Mouse (Mus musculus): Measurements from ENCODE around the gene C130079G13Rik.

Gene C130079G13Rik
- long read RNA-seq, experiment 1, result 0 reads
- long read RNA-seq, experiment 2, result 0 reads

DNA sequence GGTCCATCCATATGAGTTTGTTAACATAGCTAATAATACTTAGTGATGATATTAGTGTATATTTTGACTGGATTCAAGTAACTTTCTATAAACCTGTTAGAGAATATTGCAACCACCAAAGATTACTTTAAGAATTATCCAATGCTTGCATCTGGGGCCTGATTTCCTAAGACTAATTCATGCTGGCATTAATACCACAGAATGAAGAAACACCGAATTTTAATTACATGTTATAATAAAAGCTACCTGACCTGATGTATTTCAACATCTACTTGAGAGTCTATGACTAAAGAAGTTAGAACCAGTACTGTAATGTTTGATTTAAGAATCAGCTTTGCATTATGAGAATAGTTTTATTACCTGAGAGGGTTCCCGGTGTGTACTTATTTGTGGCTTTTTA lies at the start of gene C130079G13Rik:
TSS of gene C130079G13Rik (plus strand) at position 301 of the 400 bp plus-strand sequence.
- intact Hi-C loops (cut with DNase I), result no loop called here

DNA sequence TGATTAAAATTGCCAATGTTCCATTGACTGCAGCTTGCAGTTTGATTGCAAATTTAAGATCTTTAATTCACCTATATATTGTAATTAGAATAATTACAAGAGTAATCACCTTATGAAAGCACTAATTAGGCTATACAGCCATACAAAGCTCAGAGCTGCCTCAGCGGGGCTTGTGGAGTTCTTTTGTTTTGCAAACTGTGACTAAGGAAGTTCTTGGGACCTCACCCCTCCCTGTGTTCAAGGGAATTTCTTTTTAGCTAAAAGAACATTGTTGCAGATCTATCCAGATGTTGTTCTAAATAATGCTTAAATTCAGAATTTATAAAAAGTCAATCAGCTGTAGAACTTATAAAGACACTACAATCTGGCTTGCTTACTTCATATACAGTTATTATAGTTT lies 47.4 kb upstream of the C130079G13Rik start:
- intact Hi-C loops (cut with DNase I), result loop anchor here (10.0 kb wide), 1 partner anchor 737 kb away; no protein-coding TSS in a partner anchor

DNA sequence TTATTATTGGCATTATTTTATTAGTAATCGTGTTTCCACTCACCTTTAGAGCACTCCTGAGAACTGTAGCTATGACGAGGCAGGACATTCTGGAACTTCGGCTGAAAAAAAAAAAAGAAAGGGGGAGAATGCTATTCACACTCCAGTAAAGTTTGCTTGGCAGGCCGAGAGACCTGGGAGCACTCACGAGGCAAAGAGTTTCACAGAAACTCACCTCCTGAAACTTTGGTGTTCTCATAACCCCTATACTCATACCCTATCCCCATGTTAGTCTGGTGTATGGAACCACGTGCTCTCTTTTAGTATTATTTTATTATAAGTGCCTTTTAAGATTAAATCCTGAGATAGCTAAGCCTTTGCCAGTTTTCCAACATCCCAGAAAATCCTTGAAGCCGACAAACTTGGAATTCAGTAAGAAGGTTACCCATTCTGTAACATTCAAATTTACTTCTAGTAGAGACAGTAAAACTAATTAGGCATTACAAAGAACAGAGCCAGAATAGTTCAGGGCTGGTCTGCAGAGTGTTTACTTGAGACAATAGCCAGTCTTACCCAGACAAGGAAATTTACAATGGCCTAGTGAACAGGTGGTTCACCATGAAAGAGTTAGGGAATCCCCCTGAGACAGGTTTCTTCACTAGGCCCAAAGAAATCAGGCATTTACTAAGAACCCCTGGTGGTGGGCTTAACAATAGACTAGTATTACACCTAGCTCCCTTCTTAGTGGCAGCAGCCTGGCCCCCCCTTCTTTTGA lies 45.0 kb upstream of the C130079G13Rik start:
- intact Hi-C loops (cut with DNase I), result loop anchor here (10.0 kb wide), 1 partner anchor 735 kb away; no protein-coding TSS in a partner anchor

DNA sequence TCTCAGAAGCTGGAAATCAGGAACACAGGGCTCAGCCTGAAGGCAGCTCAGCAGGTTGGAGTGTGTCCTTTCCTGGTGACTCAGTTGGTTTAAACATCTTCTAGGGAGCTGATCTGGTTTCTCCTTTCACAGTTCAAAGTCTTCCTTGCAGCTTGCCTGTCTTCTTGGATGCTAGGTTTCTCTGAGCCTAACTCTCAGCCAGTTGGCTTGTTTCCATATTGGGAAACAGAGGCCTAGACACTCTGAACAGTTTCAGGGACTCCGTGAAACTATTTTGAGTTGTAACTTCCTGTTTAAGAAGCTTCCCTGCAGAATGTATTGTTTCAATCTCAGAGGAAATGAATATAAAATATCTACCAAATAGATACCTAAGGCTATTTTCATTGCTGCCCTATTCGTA lies 31.7 kb upstream of the C130079G13Rik start:
- intact Hi-C loops (cut with DNase I), result no loop called here

DNA sequence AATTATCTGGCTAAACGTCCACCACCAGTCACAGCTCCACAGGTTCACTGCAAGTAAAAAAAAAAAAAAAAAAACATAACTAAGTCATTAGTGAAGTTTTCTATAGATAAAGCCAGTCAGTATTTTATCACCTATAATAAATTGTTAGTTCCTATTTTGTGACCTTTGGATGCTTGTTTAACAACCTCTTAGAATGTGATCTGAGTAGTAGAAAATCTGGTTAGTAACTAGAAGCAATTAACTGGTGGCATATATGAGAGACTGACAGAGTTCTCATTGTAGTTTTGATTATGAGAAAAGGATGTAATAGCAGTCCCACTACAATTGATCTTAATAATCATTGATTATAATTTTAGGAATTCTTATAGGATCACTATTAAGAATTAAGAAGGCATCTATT lies 9.6 kb downstream of the C130079G13Rik start:
- intact Hi-C loops (cut with DNase I), result no loop called here

DNA sequence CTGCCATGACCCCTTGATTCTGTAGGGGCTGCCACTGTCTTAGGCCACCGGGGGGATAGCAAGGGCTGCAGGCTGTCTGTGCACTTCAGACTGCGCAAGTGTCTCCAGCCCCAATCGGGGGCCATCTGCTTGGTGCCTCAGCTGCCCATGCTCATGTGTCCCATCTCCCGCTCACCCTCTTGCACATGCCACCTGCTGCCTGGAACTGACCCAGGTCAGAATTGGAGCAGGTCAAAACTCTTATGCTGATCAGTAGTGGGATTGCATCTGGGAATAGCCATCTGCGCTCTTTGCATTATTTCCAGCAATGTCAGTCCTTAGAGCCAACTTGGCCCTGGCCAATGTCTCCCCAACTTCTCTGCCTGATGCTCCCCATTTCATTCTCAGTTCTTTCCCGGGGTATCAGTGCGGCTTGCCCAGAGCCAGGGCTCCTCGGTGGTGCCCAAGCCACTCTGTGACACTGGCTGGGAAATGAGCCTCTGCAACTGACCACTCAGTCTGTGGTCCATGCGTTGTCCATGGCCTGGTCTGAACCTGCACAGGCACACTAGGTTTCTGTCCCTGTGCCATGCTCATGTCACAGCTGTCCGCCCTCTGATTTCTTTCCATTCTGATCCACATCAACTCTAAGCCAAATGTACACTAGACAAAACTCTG lies 22.4 kb downstream of the C130079G13Rik start:
- intact Hi-C loops (cut with DNase I), result no loop called here

DNA sequence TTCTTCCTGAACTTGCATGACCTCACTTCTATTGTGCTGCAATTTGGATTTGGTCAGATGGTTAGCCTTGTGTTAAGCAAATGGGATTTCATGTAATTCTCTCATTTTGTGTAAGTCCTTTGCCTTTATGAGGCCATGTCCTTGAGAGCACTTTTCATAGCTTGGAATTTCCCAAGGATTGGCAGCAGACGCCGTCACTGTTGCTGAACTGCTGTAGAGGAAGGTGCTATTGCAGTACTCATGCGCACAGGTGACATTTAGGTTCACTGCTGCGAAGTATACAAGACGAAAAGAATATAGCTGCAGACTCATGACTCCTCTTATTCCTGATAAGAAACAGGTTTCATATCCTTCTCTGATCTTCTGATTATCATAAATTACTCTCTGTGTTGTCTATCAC lies 45.9 kb downstream of the C130079G13Rik start:
- intact Hi-C loops (cut with DNase I), result no loop called here

DNA sequence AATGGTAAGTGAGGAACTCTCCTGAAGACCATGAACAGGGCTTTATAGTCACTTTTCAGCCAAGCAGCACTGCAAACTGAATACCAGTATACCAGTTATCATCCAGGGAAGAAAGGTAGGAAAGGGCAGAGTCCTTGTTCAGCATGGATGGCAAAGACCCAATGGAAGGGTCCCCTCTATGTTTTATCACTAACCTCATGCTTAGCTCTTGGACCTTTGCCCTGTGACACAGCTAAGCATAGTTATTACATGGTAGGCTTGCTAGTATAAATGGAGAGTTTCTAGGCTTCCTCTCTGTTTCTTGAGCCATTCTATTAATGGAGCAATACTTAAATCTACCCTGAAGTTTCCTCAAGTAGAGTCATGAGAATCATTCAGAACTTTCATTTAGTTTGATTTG lies 49.6 kb downstream of the C130079G13Rik start:
- intact Hi-C loops (cut with DNase I), result no loop called here

All from adrenal gland (tissue).